Mouse (Mus musculus) limb, embryonic 13.5 days (tissue): ENCODE measurements at regions not wholly inside any gene's neighbourhood (a gene's known extent, or its start where the extent isn't known, plus 50 kb on each side); places are given as distances from the start of the nearest gene placed in this dataset.

Experiments used
- ATAC-seq: fragments of 200-750 bp; cut with Nextera tagmentation; 2 replicates; pipeline ENCODE4 v1.8.0; 2017; ENCODE audit warnings: low read depth, moderate number of reproducible peaks, moderate TSS enrichment; ENCODE audit not compliant: low FRiP score
- H3K27ac ChIP-seq: fragments of 300-500 bp; sonication (generic); 2 replicates; pipeline ENCODE4 v1.5.1; 2015; ENCODE audit warnings: inconsistent platforms, mild to moderate bottlenecking, moderate library complexity
- H3K27me3 ChIP-seq: fragments of 300-500 bp; sonication (generic); 2 replicates; pipeline ENCODE4 v1.6.1; 2015; ENCODE audit warnings: mild to moderate bottlenecking, inconsistent platforms
- H3K36me3 ChIP-seq: fragments of 300-500 bp; sonication (generic); 2 replicates; pipeline ENCODE4 v1.6.1; 2015; ENCODE audit warnings: inconsistent platforms, mild to moderate bottlenecking, moderate library complexity
- H3K4me1 ChIP-seq: fragments of 300-500 bp; sonication (generic); 2 replicates; pipeline ENCODE4 v1.6.1; 2015; ENCODE audit warnings: inconsistent platforms
- H3K4me2 ChIP-seq: fragments of 300-500 bp; sonication (generic); replicated peaks from 2 replicates; pipeline ENCODE4 v1.6.1; 2015; ENCODE audit warnings: inconsistent platforms, mild to moderate bottlenecking, moderate library complexity
- H3K4me3 ChIP-seq: fragments of 300-500 bp; sonication (generic); 2 replicates; pipeline ENCODE4 v1.5.1; 2015; ENCODE audit warnings: moderate library complexity, mild to moderate bottlenecking, inconsistent platforms
- H3K9ac ChIP-seq: fragments of 300-500 bp; sonication (generic); 2 replicates; pipeline ENCODE4 v1.6.1; 2015; ENCODE audit warnings: mild to moderate bottlenecking, inconsistent platforms
- H3K9me3 ChIP-seq: fragments of 300-500 bp; sonication (generic); 2 replicates; pipeline ENCODE4 v1.6.1; 2016; ENCODE audit warnings: inconsistent platforms
- WGBS: fragments of 180-500 bp; shearing (Covaris S2); methylation state at CpG from one replicate; pipeline ENCODE4 v1.1.7; 2015; 5-methylcytosine and 5-hydroxymethylcytosine counted together

GRCm38 (mm10) chr6:99819255-99819929 lies 93.2 kb upstream of the Prok2 start:
- Histone ChIP-seq H3K4me1 (peaks cover 16% of the 10 kb centered on the region), H3K36me3 (no peaks in the 10 kb centered on the region), H3K4me2 (no peak overlapping the region), H3K9ac (no peak overlapping the region), H3K27me3 (peaks cover 3% of the 10 kb centered on the region; the same call in 1 of the 2 replicates), H3K27ac (no peak overlapping the region), H3K9me3 (no peaks in the 10 kb centered on the region), H3K4me3 (no peak overlapping the region)
- ATAC-seq = no peak; the same call in 1 of the 2 replicates
- WGBS = 30% methylated on average over 8 of the region's 8 CpGs

DNA sequence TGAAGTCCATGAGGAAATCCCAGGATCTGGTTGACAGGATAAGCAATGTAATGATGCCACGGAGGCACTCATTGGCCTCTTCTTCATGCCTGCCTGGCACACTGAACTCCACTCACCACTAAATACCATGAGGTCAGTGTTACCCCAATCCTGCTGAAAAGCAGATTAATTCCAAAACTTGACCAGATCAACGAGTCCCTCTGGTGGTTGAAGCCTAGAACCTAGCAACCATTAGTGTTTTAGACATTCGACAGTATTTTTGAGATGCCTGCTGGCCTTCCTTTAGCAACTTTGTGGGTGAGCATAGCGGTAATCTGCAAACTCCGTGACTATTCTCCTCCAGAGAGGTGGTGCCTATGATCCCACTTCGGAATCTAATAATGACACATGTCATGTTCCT lies 92.3 kb upstream of the Prok2 start:
- Histone ChIP-seq H3K4me3 (no peak overlapping the region), H3K27ac (no peak overlapping the region), H3K9me3 (no peaks in the 10 kb centered on the region), H3K4me2 (no peak overlapping the region), H3K4me1 (peaks cover 16% of the 10 kb centered on the region), H3K27me3 (peaks cover 3% of the 10 kb centered on the region; the same call in 1 of the 2 replicates), H3K36me3 (no peaks in the 10 kb centered on the region), H3K9ac (no peak overlapping the region)
- WGBS = 83% methylated on average over 6 of the region's 6 CpGs
- no peak for ATAC-seq

- Histone ChIP-seq H3K4me3 (no peak overlapping the region), H3K9me3 (no peaks in the 10 kb centered on the region), H3K27me3 (peaks cover 3% of the 10 kb centered on the region; the same call in 1 of the 2 replicates), H3K36me3 (no peaks in the 10 kb centered on the region), H3K4me2 (no peak overlapping the region), H3K9ac (no peak overlapping the region), H3K27ac (no peak overlapping the region), H3K4me1 (peaks cover 16% of the 10 kb centered on the region)
- 91% methylated on average over 1 of the region's 1 CpGs for whole genome bisulfite sequencing
- ATAC-seq = no peak
Observed at GRCm38 (mm10) chr6:99817245-99817644, 91.1 kb upstream of the Prok2 start.

DNA sequence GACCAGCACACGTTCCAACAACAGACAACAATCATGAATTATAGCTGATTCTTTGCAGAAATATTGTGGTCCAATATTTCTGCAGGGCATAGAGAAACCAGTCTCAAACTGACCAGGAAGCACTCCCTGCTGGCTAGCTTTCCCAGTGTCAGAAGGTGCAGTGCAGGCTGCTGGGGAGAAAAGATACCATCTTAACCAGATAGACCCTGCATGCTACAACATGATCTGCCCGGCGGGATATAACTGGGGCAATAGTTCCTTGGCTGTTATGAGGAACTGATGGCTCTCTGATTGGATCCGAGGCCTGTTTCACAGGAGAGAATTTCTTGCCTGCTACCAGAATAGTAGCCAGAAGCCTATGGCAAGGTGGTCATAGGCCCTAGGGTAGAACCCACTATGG lies 86.9 kb upstream of the Prok2 start:
- peaks cover 23% of the 10 kb centered on the region for H3K4me1 ChIP-seq
- 79% methylated on average over 4 of the region's 4 CpGs for WGBS
- no peaks in the 10 kb centered on the region for H3K36me3 ChIP-seq
- H3K9me3 ChIP-seq = no peaks in the 10 kb centered on the region
- H3K27me3 ChIP-seq = peaks cover 8% of the 10 kb centered on the region; the same call in 1 of the 2 replicates
- H3K4me3 ChIP-seq = no peak overlapping the region
- no peak for ATAC-seq
- no peak overlapping the region for H3K9ac ChIP-seq
- H3K27ac ChIP-seq = no peak overlapping the region
- H3K4me2 ChIP-seq = no peak overlapping the region

DNA sequence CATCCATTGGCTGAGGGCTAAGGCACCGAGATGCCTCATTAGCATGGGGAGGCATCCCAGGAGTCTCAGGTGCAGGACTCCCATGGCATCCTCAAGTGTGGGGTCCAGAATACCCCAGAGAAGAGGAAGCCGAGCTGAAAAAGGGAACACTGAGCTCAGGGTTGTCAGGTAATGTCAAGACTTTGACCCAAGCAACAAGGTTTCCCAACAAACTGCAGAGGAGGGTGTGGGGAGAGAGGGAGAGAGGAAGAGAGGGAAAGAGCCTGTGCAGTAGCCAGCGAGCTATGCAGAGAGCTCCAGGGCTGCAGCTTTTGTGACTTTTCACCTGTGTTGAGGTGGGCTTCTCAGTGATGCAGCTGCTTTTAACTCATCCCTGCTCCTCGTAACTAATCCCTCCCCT lies 85.7 kb upstream of the Prok2 start:
- peaks cover 23% of the 10 kb centered on the region for H3K4me1 ChIP-seq
- no peak overlapping the region for H3K4me2 ChIP-seq
- H3K9ac ChIP-seq = no peak overlapping the region
- ATAC-seq = no peak
- no peak overlapping the region for H3K27ac ChIP-seq
- peaks cover 9% of the 10 kb centered on the region; the same call in 1 of the 2 replicates for H3K27me3 ChIP-seq
- H3K4me3 ChIP-seq = no peak overlapping the region
- WGBS = 83% methylated on average over 4 of the region's 4 CpGs
- H3K36me3 ChIP-seq = no peaks in the 10 kb centered on the region
- H3K9me3 ChIP-seq = no peaks in the 10 kb centered on the region

GRCm38 (mm10) chr6:99810974-99811798 lies 85.0 kb upstream of the Prok2 start:
- Histone ChIP-seq H3K4me1 (peaks cover 23% of the 10 kb centered on the region), H3K27ac (0 out of 2 replicates have a peak overlapping the region, but pooled peaks have one; percentile 12), H3K4me2 (no peak overlapping the region), H3K36me3 (no peaks in the 10 kb centered on the region), H3K27me3 (0 out of 2 replicates have a peak, but pooled peaks cover 9% of the 10 kb centered on the region), H3K9ac (no peak overlapping the region), H3K9me3 (no peaks in the 10 kb centered on the region), H3K4me3 (no peak overlapping the region)
- ATAC-seq = no peak
- WGBS = 58% methylated on average over 9 of the region's 9 CpGs

DNA sequence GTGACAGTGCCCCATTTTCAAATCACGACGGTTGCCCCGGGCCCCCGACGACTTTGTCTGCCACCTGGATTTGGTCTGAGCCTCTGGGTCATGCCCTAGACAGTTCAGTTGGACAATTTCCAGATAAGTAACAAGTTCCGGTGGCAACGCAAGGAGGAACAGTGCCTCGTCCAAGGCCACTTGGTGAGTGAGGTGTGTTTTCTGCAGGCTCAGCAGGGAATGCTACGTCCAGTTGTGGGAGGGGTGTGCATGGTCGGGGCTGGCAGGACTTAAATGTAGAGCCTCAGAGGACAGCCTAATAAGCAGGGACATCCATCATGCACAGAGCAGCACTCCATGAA lies 78.7 kb upstream of the Prok2 start:
- peak overlapping the region; percentile 26; the same call in 1 of the 2 replicates for H3K9ac ChIP-seq
- H3K4me2 ChIP-seq = peak overlapping the region; percentile 58
- no peak for ATAC-seq
- H3K36me3 ChIP-seq = no peaks in the 10 kb centered on the region
- WGBS = 13% methylated on average over 10 of the region's 10 CpGs
- H3K4me1 ChIP-seq = peaks cover 19% of the 10 kb centered on the region
- peaks cover 11% of the 10 kb centered on the region for H3K27me3 ChIP-seq
- no peaks in the 10 kb centered on the region for H3K9me3 ChIP-seq
- 0 out of 2 replicates have a peak overlapping the region, but pooled peaks have one; percentile 21 for H3K4me3 ChIP-seq
- no peak overlapping the region for H3K27ac ChIP-seq

- H3K9ac ChIP-seq = peak overlapping the region; percentile 26; the same call in 1 of the 2 replicates
- ATAC-seq = peak; percentile 86
- H3K27ac ChIP-seq = no peak overlapping the region
- H3K4me1 ChIP-seq = peaks cover 23% of the 10 kb centered on the region
- H3K9me3 ChIP-seq = no peaks in the 10 kb centered on the region
- H3K36me3 ChIP-seq = no peaks in the 10 kb centered on the region
- H3K4me2 ChIP-seq = peak overlapping the region; percentile 58
- 22% methylated on average over 25 of the region's 25 CpGs for WGBS
- H3K4me3 ChIP-seq = peak overlapping the region; percentile 21; the same call in 1 of the 2 replicates
- peaks cover 17% of the 10 kb centered on the region for H3K27me3 ChIP-seq
Observed at GRCm38 (mm10) chr6:99803983-99804904, 78.1 kb upstream of the Prok2 start.

- WGBS = 63% methylated on average over 6 of the region's 6 CpGs
- Histone ChIP-seq H3K9ac (no peak overlapping the region), H3K27ac (peak overlapping the region; percentile 44; the same call in 1 of the 2 replicates), H3K4me1 (peaks cover 23% of the 10 kb centered on the region), H3K27me3 (peaks cover 14% of the 10 kb centered on the region), H3K36me3 (no peaks in the 10 kb centered on the region), H3K4me2 (peak overlapping the region; percentile 31; the same call in 1 of the 2 replicates), H3K4me3 (no peak overlapping the region), H3K9me3 (no peaks in the 10 kb centered on the region)
- ATAC-seq = no peak
Observed at GRCm38 (mm10) chr6:99800919-99801318, 74.7 kb upstream of the Prok2 start.

DNA sequence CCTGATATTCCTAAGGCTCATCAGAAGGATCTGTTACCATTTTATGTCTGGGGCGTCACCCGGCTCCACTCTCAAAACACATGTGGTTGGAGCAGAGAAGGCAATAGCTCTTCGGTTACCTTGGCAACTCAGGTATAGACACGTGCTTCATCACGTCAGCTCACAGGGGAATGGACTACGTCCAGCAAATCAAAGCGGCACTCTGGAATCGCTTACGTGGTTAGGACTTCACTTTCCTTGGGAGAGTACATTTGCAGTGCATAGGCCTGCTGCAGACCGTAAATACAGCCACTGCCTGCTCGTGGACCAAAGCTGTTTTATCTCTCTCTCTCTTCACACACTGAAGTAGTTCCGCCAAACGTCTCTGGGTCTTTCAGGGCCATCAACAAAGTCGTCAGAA lies 74.1 kb upstream of the Prok2 start:
- Histone ChIP-seq H3K4me2 (peak overlapping the region; percentile 31; the same call in 1 of the 2 replicates), H3K27ac (peak overlapping the region; percentile 44; the same call in 1 of the 2 replicates), H3K9ac (no peak overlapping the region), H3K4me1 (peaks cover 23% of the 10 kb centered on the region), H3K27me3 (peaks cover 12% of the 10 kb centered on the region), H3K4me3 (no peak overlapping the region), H3K36me3 (no peaks in the 10 kb centered on the region), H3K9me3 (no peaks in the 10 kb centered on the region)
- WGBS = 17% methylated on average over 14 of the region's 14 CpGs
- peak; percentile 77; the same call in 1 of the 2 replicates for ATAC-seq

DNA sequence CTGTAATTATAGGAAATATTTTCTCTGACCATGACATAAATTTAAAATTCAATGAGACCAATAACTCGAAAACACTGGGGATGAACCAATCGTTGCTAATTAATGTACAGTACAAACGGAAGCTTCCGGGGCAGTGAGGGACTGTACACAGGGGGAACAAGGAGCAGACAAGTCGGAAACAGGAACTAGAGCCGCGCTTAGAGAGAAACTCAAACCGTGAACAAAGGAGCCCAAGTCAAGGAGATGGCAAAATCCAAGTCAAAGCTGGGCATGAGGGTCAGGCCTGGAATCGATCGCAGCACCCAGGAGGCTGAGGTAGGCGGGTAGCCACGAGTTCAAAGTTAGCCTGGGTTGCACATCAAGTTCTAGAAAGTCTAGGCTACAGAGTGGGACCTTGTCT lies 70.2 kb upstream of the Prok2 start:
- no peaks in the 10 kb centered on the region for H3K36me3 ChIP-seq
- H3K27me3 ChIP-seq = 0 out of 2 replicates have a peak, but pooled peaks cover 8% of the 10 kb centered on the region
- peaks cover 16% of the 10 kb centered on the region for H3K4me1 ChIP-seq
- no peak for ATAC-seq
- no peak overlapping the region for H3K4me2 ChIP-seq
- H3K4me3 ChIP-seq = no peak overlapping the region
- WGBS = 90% methylated on average over 12 of the region's 12 CpGs
- no peaks in the 10 kb centered on the region for H3K9me3 ChIP-seq
- no peak overlapping the region for H3K27ac ChIP-seq
- H3K9ac ChIP-seq = no peak overlapping the region
